Mouse (Mus musculus) limb, embryonic 14.5 days (tissue): ENCODE results near the gene Gpatch2. TPM values are rescaled to one million over a fixed set of nuclear protein-coding genes. Genes with fewer than 3 reads are reported as not detected.

Experiments used
- ATAC-seq: fragments of 200-750 bp; cut with Nextera tagmentation; 2 replicates; pipeline ENCODE4 v1.8.0; 2017; ENCODE audit warnings: low read depth, moderate number of reproducible peaks, moderate TSS enrichment; ENCODE audit not compliant: low FRiP score
- DNase-seq: peaks from one replicate; pipeline ENCODE4 v3.0.0-alpha.2; 2015; ENCODE audit warnings: low spot score
- H3K27ac ChIP-seq: fragments of 300-500 bp; sonication (generic); replicated peaks from 2 replicates; pipeline ENCODE4 v1.5.1; 2014; ENCODE audit warnings: low read depth, mild to moderate bottlenecking, low read length, moderate library complexity, mixed read lengths
- H3K27me3 ChIP-seq: fragments of 300-500 bp; sonication (generic); 2 replicates; pipeline ENCODE4 v1.6.1; 2014; ENCODE audit warnings: low read length, mixed read lengths; ENCODE audit not compliant: control insufficient read depth, insufficient read depth
- H3K36me3 ChIP-seq: fragments of 300-500 bp; sonication (generic); 2 replicates; pipeline ENCODE4 v1.6.1; 2014; ENCODE audit warnings: mild to moderate bottlenecking, low read length, moderate library complexity, mixed read lengths; ENCODE audit not compliant: control insufficient read depth, insufficient read depth
- H3K4me1 ChIP-seq: fragments of 300-500 bp; sonication (generic); 2 replicates; pipeline ENCODE4 v1.6.1; 2014; ENCODE audit warnings: antibody characterized with exemption, low read length, mixed read lengths; ENCODE audit not compliant: control insufficient read depth, insufficient read depth
- H3K4me2 ChIP-seq: fragments of 300-500 bp; sonication (generic); replicated peaks from 2 replicates; pipeline ENCODE4 v1.6.1; 2014; ENCODE audit warnings: low read depth, mild to moderate bottlenecking, low read length, moderate library complexity; ENCODE audit not compliant: severe bottlenecking
- H3K4me3 ChIP-seq: fragments of 300-500 bp; sonication (generic); replicated peaks from 2 replicates; pipeline ENCODE4 v1.5.1; 2014; ENCODE audit warnings: low read length
- H3K9ac ChIP-seq: fragments of 300-500 bp; sonication (generic); 2 replicates; pipeline ENCODE4 v1.6.1; 2014; ENCODE audit warnings: mild to moderate bottlenecking, low read depth, low read length, moderate library complexity; ENCODE audit not compliant: severe bottlenecking
- H3K9me3 ChIP-seq: fragments of 300-500 bp; sonication (generic); 2 replicates; pipeline ENCODE4 v1.6.1; 2016; ENCODE audit warnings: low read length; ENCODE audit not compliant: control insufficient read depth
- POLR2A ChIP-seq: fragments of 200-500 bp; IDR thresholded peaks from 2 replicates; pipeline ENCODE4 v1.8.0; 2012; ENCODE audit warnings: inconsistent platforms, mild to moderate bottlenecking, moderate library complexity, borderline replicate concordance; ENCODE audit not compliant: insufficient read depth, insufficient read length; ENCODE audit errors: extremely low read depth
- WGBS: fragments of 180-500 bp; shearing (Covaris S2); extraction: QIAGEN DNeasy Blood & Tissue Kit; methylation state at CpG from one replicate; pipeline ENCODE4 v1.1.7; 2014; 5-methylcytosine and 5-hydroxymethylcytosine counted together
- polyA plus RNA-seq, 2 experiments: library from polyadenylated mRNA; depleted of rRNA in 1 of 2; stranded (reverse) in 1 of 2; unstranded in 1 of 2; fragments of >200 nt; fragmentation: Nextera tagmentation in 1 of 2; extraction: Ambion mirVana in 1 of 2; gene quantifications; 2 replicates each; pipeline versions ENCODE4 v1.2.1 to v1.2.3; 2012 to 2014

Gene Gpatch2
- polyA plus RNA-seq, 2 experiments, result 17.7 to 17.8 TPM

DNA sequence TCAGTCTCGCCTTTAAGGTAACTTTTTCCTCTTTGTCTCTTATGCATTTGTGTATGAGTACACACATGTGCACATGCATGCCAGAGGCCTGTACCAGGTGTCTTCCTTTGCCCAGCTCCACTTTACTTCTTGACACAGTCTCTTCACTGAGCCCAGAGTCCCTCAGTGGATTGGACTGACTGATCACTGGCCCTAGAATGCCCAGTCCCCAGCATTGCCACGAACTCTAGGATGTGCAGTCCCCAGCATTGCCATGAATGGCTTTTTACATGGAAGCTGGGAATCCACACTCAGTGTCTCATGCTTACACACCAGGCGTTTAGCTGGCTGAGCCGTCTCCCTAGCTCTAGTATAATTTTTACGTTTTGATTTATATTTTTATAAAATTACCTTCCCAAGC, 147.2 kb downstream of the Gpatch2 start:
- no peak for TF ChIP-seq POLR2A
- DNase-seq, result no peak
- WGBS, result 84% methylated on average over 5 of the region's 5 CpGs

DNA sequence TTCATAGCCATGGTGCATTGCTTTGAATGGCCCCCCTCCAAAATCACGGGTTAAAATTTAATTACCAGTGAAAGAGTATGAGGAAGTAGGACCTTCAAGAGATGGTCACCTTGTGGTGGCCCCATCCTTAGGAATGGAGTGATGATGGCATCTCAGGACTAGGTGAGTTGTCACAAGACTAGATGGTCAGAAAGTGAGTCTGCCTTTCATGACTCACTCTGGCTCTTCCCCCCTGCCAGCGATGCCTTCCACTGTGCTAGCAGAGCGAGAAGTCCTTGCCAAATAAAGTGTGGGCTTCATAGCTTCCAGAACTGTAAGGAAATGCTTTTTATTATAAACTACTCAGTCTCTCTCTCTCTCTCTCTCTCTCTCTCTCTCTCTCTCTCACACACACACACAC, 150.1 kb downstream of the Gpatch2 start:
- ATAC-seq, result no peak
- H3K9me3 ChIP-seq, result no peaks in the 10 kb centered on the region
- DNase-seq, result no peak
- H3K4me1 ChIP-seq, result no peaks in the 10 kb centered on the region
- no peak overlapping the region for H3K27ac ChIP-seq
- H3K27me3 ChIP-seq, result no peaks in the 10 kb centered on the region
- no peak overlapping the region for H3K4me2 ChIP-seq
- H3K36me3 ChIP-seq, result no peaks in the 10 kb centered on the region
- no peak overlapping the region for H3K9ac ChIP-seq
- no peak overlapping the region for H3K4me3 ChIP-seq
- no peak for TF ChIP-seq POLR2A
- 82% methylated on average over 3 of the region's 3 CpGs for WGBS

More for the DNA sequence above, 147.2 kb downstream of the Gpatch2 start:
- Histone ChIP-seq H3K27ac (no peak overlapping the region), H3K4me2 (no peak overlapping the region), H3K4me1 (no peaks in the 10 kb centered on the region), H3K36me3 (no peaks in the 10 kb centered on the region), H3K4me3 (no peak overlapping the region), H3K9ac (no peak overlapping the region), H3K27me3 (no peaks in the 10 kb centered on the region), H3K9me3 (no peaks in the 10 kb centered on the region)
- no peak for ATAC-seq

DNA sequence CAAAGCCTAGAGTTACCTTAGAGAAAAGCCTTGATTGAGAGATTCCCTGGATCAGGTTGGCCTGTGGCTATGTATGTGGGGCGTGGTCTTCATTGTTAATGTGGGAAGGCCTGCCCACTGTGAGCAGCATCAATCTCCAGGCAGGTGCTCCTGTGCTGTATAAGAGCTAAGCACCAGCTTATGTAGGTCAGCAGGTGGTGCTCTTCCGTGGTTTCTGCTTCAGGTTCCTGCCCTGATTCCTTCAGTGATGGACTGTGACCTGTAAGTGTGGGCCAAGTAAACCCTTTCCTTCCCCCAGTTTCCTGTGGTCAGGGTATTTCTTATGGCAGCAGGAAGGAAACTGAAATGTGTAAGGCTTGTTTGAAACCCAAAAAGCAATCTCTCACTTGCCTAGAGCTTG, 151.5 kb downstream of the Gpatch2 start:
- WGBS, result 43% methylated on average over 2 of the region's 2 CpGs

DNA sequence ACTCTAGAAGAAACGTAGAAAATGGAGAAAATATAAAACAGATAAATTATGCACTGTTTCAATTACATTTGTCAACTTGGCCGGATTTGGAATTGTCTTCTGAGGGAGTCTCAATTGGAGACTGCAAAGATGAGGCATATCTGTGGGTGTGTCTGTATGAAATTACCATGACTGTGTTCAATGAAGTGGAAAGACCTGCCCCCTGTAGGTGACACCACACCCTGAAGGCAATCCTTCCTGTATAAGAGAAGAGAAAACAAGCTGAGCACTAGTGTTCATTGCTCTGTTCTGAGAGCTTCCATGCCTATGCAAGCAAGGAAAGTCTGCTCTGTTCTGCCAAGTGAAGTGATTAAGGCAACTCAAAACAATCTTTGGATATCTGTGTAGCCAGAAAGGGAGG, 153.7 kb downstream of the Gpatch2 start:
- no peak for TF ChIP-seq POLR2A
- H3K4me1 ChIP-seq, result no peaks in the 10 kb centered on the region
- no peaks in the 10 kb centered on the region for H3K36me3 ChIP-seq
- H3K4me2 ChIP-seq, result no peak overlapping the region
- WGBS, result 80% methylated on average over 2 of the region's 2 CpGs
- no peak for DNase-seq
- no peaks in the 10 kb centered on the region for H3K27me3 ChIP-seq
- no peaks in the 10 kb centered on the region for H3K9me3 ChIP-seq
- no peak overlapping the region for H3K4me3 ChIP-seq
- H3K9ac ChIP-seq, result no peak overlapping the region
- no peak for ATAC-seq
- H3K27ac ChIP-seq, result no peak overlapping the region

More for the DNA sequence above, 151.5 kb downstream of the Gpatch2 start:
- DNase-seq (no peak), ATAC-seq (no peak)
- Histone ChIP-seq H3K9ac (no peak overlapping the region), H3K4me1 (no peaks in the 10 kb centered on the region), H3K9me3 (no peaks in the 10 kb centered on the region), H3K27ac (no peak overlapping the region), H3K36me3 (no peaks in the 10 kb centered on the region), H3K4me2 (no peak overlapping the region), H3K4me3 (no peak overlapping the region), H3K27me3 (no peaks in the 10 kb centered on the region)
- no peak for TF ChIP-seq POLR2A

DNA sequence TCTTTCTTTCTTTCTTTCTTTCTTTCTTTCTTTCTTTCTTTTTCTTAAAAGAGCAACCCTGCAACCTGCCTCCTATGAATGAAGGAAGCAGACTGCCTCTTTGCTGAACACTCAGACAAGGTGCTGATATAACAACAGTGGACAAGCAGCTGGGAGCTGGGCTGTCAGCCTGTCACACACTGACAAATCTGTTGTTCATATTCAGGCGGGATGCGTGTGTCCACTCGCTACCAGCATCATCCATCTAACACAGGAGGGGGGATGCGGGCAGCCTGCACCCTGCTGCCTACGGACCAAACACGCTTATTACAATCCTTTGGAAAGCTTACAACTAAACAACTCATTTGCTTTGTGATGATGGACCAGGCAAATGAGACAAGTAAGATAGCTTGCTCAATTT, 158.2 kb downstream of the Gpatch2 start:
- 0 out of 2 replicates have a peak, but pooled peaks cover 3% of the 10 kb centered on the region for H3K4me1 ChIP-seq
- DNase-seq, result no peak
- H3K4me3 ChIP-seq, result no peak overlapping the region
- no peak overlapping the region for H3K27ac ChIP-seq
- no peak for ATAC-seq
- H3K9ac ChIP-seq, result no peak overlapping the region
- no peaks in the 10 kb centered on the region for H3K27me3 ChIP-seq
- 68% methylated on average over 6 of the region's 6 CpGs for WGBS
- no peak for TF ChIP-seq POLR2A
- H3K36me3 ChIP-seq, result no peaks in the 10 kb centered on the region
- no peak overlapping the region for H3K4me2 ChIP-seq
- H3K9me3 ChIP-seq, result no peaks in the 10 kb centered on the region

DNA sequence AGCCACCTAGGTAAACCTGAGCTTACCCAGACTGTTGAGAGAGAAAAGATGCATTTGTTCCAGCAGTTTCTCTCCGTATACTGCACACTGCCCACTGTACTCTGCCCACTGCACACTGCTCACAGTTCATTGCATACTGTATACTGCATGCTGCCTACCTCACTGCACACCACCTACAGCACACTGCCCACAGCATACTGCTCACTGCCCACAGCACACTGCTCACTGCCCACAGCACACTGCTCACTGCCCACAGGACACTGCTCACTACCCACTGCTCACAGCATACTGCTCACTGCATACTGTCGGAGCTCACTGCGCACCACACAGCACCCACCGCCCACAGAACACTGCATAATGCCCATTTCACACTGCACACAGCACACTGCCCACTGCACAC, 159.1 kb downstream of the Gpatch2 start:
- Histone ChIP-seq H3K9me3 (no peaks in the 10 kb centered on the region), H3K27me3 (no peaks in the 10 kb centered on the region), H3K36me3 (no peaks in the 10 kb centered on the region), H3K9ac (no peak overlapping the region), H3K4me1 (0 out of 2 replicates have a peak, but pooled peaks cover 3% of the 10 kb centered on the region), H3K4me2 (no peak overlapping the region), H3K4me3 (no peak overlapping the region), H3K27ac (no peak overlapping the region)
- ATAC-seq (no peak), DNase-seq (no peak)
- WGBS, result 92% methylated on average over 4 of the region's 4 CpGs
- no peak for TF ChIP-seq POLR2A
